Mouse (Mus musculus) layer of hippocampus, postnatal 10 days (tissue): ENCODE measurements around the gene Utrn. TPM values are rescaled to one million over a fixed set of nuclear protein-coding genes. Genes with fewer than 3 reads are reported as not detected.

Experiments
- total RNA-seq, 2 experiments: library from RNA; stranded (reverse); gene quantifications; 2 replicates each; pipeline ENCODE4 v1.2.3; 2021

Gene Utrn
- total RNA-seq, 2 experiments from 2014 or later: 33.1 to 33.6 TPM

Other genes starting within 250 kb of the Utrn start
- under 1 TPM; 0.36 to 0.71 TPM for gene Stx11, start 94.9 kb upstream of the Utrn start, total RNA-seq
- 1 to 10 TPM; 8.4 to 9.9 TPM for gene Sf3b5, start 136.0 kb upstream of the Utrn start, total RNA-seq
- 10 to 100 TPM; 33.5 to 45.3 TPM for gene Plagl1, start 191.1 kb upstream of the Utrn start, total RNA-seq